Mouse (Mus musculus) neural tube, embryonic 12.5 days (tissue): Measurements from ENCODE around the gene Hamp. TPM values are rescaled to one million over a fixed set of nuclear protein-coding genes. Genes with fewer than 3 reads are reported as not detected.
A peak's percentile ranks its signal among the peaks of the same experiment; 100 is the strongest.
"Not testable (repeated sequence)": the region's sequence is repeated elsewhere in the genome, so short reads cannot be mapped to it uniquely, and the experiment has no call there.

Experiments
- ATAC-seq: fragments of 200-750 bp; cut with Nextera tagmentation; 2 replicates; pipeline ENCODE4 v1.8.0; 2017; ENCODE audit warnings: low read depth, mild to moderate bottlenecking, moderate TSS enrichment, moderate library complexity; ENCODE audit not compliant: low FRiP score
- H3K27ac ChIP-seq: fragments of 300-500 bp; sonication (generic); 2 replicates; pipeline ENCODE4 v1.5.1; 2016
- H3K27me3 ChIP-seq: fragments of 300-500 bp; sonication (generic); replicated peaks from 2 replicates; pipeline ENCODE4 v1.6.1; 2016; ENCODE audit warnings: mild to moderate bottlenecking
- H3K36me3 ChIP-seq: fragments of 300-500 bp; sonication (generic); 2 replicates; pipeline ENCODE4 v1.6.1; 2016; ENCODE audit warnings: mild to moderate bottlenecking
- H3K4me1 ChIP-seq: fragments of 300-500 bp; sonication (generic); 2 replicates; pipeline ENCODE4 v1.6.1; 2016
- H3K4me2 ChIP-seq: fragments of 300-500 bp; sonication (generic); replicated peaks from 2 replicates; pipeline ENCODE4 v1.6.1; 2016; ENCODE audit warnings: mild to moderate bottlenecking
- H3K4me3 ChIP-seq: fragments of 300-500 bp; sonication (generic); 2 replicates; pipeline ENCODE4 v1.5.1; 2016
- H3K9ac ChIP-seq: fragments of 300-500 bp; sonication (generic); 2 replicates; pipeline ENCODE4 v1.6.1; 2016; ENCODE audit warnings: mild to moderate bottlenecking
- H3K9me3 ChIP-seq: fragments of 300-500 bp; sonication (generic); 2 replicates; pipeline ENCODE4 v1.6.1; 2016; ENCODE audit warnings: mild to moderate bottlenecking
- WGBS: fragments of 180-500 bp; shearing (Covaris S2); methylation state at CpG from one replicate; pipeline ENCODE4 v1.1.7; 2016; 5-methylcytosine and 5-hydroxymethylcytosine counted together
- polyA plus RNA-seq: library from polyadenylated mRNA; unstranded; fragments of >200 nt; fragmentation: Nextera tagmentation; extraction: Ambion mirVana; gene quantifications from 2 replicates; pipeline ENCODE4 v1.2.1, GENCODE M21; 2016

The Hamp gene
- polyA plus RNA-seq, 1 experiment from 2014 or later: not detected

GRCm38 (mm10) chr7:30924071-30924470, 19.8 kb downstream of the Hamp start:
- 70% methylated on average over 3 of the region's 3 CpGs for WGBS
- Histone ChIP-seq H3K9me3 (no peaks in the 10 kb centered on the region), H3K4me1 (no peaks in the 10 kb centered on the region), H3K27me3 (no peaks in the 10 kb centered on the region), H3K9ac (no peak overlapping the region), H3K27ac (no peak overlapping the region), H3K4me3 (no peak overlapping the region), H3K36me3 (no peaks in the 10 kb centered on the region), H3K4me2 (no peak overlapping the region)
- ATAC-seq: no peak

GRCm38 (mm10) chr7:30922490-30922889, 21.3 kb downstream of the Hamp start:
- not testable (repeated sequence) for H3K36me3 ChIP-seq, H3K4me2 ChIP-seq, H3K27me3 ChIP-seq, ATAC-seq, H3K27ac ChIP-seq, H3K9ac ChIP-seq, H3K4me1 ChIP-seq, H3K4me3 ChIP-seq, H3K9me3 ChIP-seq
- 49% methylated on average over 3 of the region's 3 CpGs for WGBS

- Histone ChIP-seq H3K4me3 (no peak overlapping the region), H3K27me3 (no peaks in the 10 kb centered on the region), H3K9me3 (no peaks in the 10 kb centered on the region), H3K9ac (no peak overlapping the region), H3K36me3 (no peaks in the 10 kb centered on the region), H3K27ac (no peak overlapping the region), H3K4me1 (no peaks in the 10 kb centered on the region), H3K4me2 (no peak overlapping the region)
- 67% methylated on average over 3 of the region's 3 CpGs for WGBS
- ATAC-seq: no peak
Measured at GRCm38 (mm10) chr7:30920217-30920616, 23.6 kb downstream of the Hamp start.

GRCm38 (mm10) chr7:30917219-30917618, 26.6 kb downstream of the Hamp start:
- 58% methylated on average over 4 of the region's 4 CpGs for WGBS
- H3K4me3 ChIP-seq: no peak overlapping the region
- no peaks in the 10 kb centered on the region for H3K9me3 ChIP-seq
- no peaks in the 10 kb centered on the region for H3K4me1 ChIP-seq
- H3K27ac ChIP-seq: no peak overlapping the region
- H3K27me3 ChIP-seq: no peaks in the 10 kb centered on the region
- H3K9ac ChIP-seq: no peak overlapping the region
- H3K4me2 ChIP-seq: no peak overlapping the region
- no peak for ATAC-seq
- no peaks in the 10 kb centered on the region for H3K36me3 ChIP-seq

- H3K36me3 ChIP-seq: no peaks in the 10 kb centered on the region
- no peak overlapping the region for H3K4me2 ChIP-seq
- H3K9ac ChIP-seq: no peak overlapping the region
- H3K27ac ChIP-seq: no peak overlapping the region
- H3K4me1 ChIP-seq: no peaks in the 10 kb centered on the region
- H3K27me3 ChIP-seq: no peaks in the 10 kb centered on the region
- 36% methylated on average over 6 of the region's 6 CpGs for WGBS
- ATAC-seq: no peak
- H3K4me3 ChIP-seq: no peak overlapping the region
- H3K9me3 ChIP-seq: no peaks in the 10 kb centered on the region
Measured at GRCm38 (mm10) chr7:30916713-30917112, 27.1 kb downstream of the Hamp start.

GRCm38 (mm10) chr7:30914732-30915131, 29.1 kb downstream of the Hamp start, which contains the start of gene Mag:
TSS of gene Mag (minus strand) at chr7:30914873.
- no peak within 1 kb of the TSS for H3K27ac ChIP-seq
- no peaks in the 10 kb centered on the region for H3K4me1 ChIP-seq
- no peaks in the 10 kb centered on the region for H3K27me3 ChIP-seq
- H3K36me3 ChIP-seq: no peaks in the 10 kb centered on the region
- no peak within 1 kb of the TSS for H3K4me3 ChIP-seq
- no peaks in the 10 kb centered on the region for H3K9me3 ChIP-seq
- H3K4me2 ChIP-seq: no peak within 1 kb of the TSS
- no peak within 1 kb of the TSS for H3K9ac ChIP-seq
- ATAC-seq: no peak
- WGBS: 81% methylated on average over 8 of the region's 8 CpGs

GRCm38 (mm10) chr7:30909773-30910172, 34.1 kb downstream of the Hamp start:
- Histone ChIP-seq H3K27me3 (no peaks in the 10 kb centered on the region), H3K9ac (no peak overlapping the region), H3K9me3 (no peaks in the 10 kb centered on the region), H3K4me2 (no peak overlapping the region), H3K36me3 (no peaks in the 10 kb centered on the region), H3K4me1 (peaks cover 11% of the 10 kb centered on the region; the same call in 1 of the 2 replicates), H3K4me3 (no peak overlapping the region), H3K27ac (no peak overlapping the region)
- ATAC-seq: no peak
- WGBS: 84% methylated on average over 6 of the region's 6 CpGs

- Histone ChIP-seq H3K4me3 (peak overlapping the region; percentile 24; the same call in 1 of the 2 replicates), H3K4me1 (peaks cover 11% of the 10 kb centered on the region; the same call in 1 of the 2 replicates), H3K36me3 (no peaks in the 10 kb centered on the region), H3K27ac (no peak overlapping the region), H3K9me3 (no peaks in the 10 kb centered on the region), H3K9ac (no peak overlapping the region), H3K4me2 (peak overlapping the region; percentile 61), H3K27me3 (no peaks in the 10 kb centered on the region)
- 24% methylated on average over 16 of the region's 17 CpGs for WGBS
- ATAC-seq: peak; percentile 4
Measured at GRCm38 (mm10) chr7:30908992-30909431, 34.8 kb downstream of the Hamp start.

GRCm38 (mm10) chr7:30908277-30908991, 35.4 kb downstream of the Hamp start:
- Histone ChIP-seq H3K4me2 (peak overlapping the region; percentile 61), H3K9ac (no peak overlapping the region), H3K9me3 (no peaks in the 10 kb centered on the region), H3K36me3 (no peaks in the 10 kb centered on the region), H3K4me1 (peaks cover 11% of the 10 kb centered on the region; the same call in 1 of the 2 replicates), H3K27me3 (no peaks in the 10 kb centered on the region), H3K4me3 (peak overlapping the region; percentile 24), H3K27ac (no peak overlapping the region)
- WGBS: 2% methylated on average over 25 of the region's 26 CpGs
- peak; percentile 76 for ATAC-seq

GRCm38 (mm10) chr7:30904042-30904441, 39.8 kb downstream of the Hamp start:
- 54% methylated on average over 4 of the region's 4 CpGs for WGBS
- no peak overlapping the region for H3K4me2 ChIP-seq
- ATAC-seq: no peak
- H3K27ac ChIP-seq: no peak overlapping the region
- H3K27me3 ChIP-seq: no peaks in the 10 kb centered on the region; the same call in 1 of the 2 replicates
- H3K4me1 ChIP-seq: peaks cover 11% of the 10 kb centered on the region; the same call in 1 of the 2 replicates
- H3K36me3 ChIP-seq: no peaks in the 10 kb centered on the region
- no peak overlapping the region for H3K9ac ChIP-seq
- H3K4me3 ChIP-seq: no peak overlapping the region
- H3K9me3 ChIP-seq: no peaks in the 10 kb centered on the region

GRCm38 (mm10) chr7:30895217-30895616, 48.6 kb downstream of the Hamp start:
- Histone ChIP-seq H3K27ac (no peak overlapping the region), H3K4me3 (no peak overlapping the region), H3K36me3 (no peaks in the 10 kb centered on the region), H3K9me3 (no peaks in the 10 kb centered on the region), H3K4me2 (no peak overlapping the region), H3K4me1 (no peaks in the 10 kb centered on the region), H3K27me3 (no peaks in the 10 kb centered on the region; the same call in 1 of the 2 replicates), H3K9ac (no peak overlapping the region)
- WGBS: 91% methylated on average over 3 of the region's 3 CpGs
- ATAC-seq: no peak

- no peak for ATAC-seq
- Histone ChIP-seq H3K9me3 (no peaks in the 10 kb centered on the region), H3K36me3 (no peaks in the 10 kb centered on the region), H3K4me3 (no peak overlapping the region), H3K4me2 (no peak overlapping the region), H3K27me3 (no peaks in the 10 kb centered on the region), H3K27ac (no peak overlapping the region), H3K4me1 (no peaks in the 10 kb centered on the region), H3K9ac (no peak overlapping the region)
- WGBS: 62% methylated on average over 3 of the region's 3 CpGs
Measured at GRCm38 (mm10) chr7:30892515-30892914, 51.3 kb downstream of the Hamp start.
